Mouse (Mus musculus) small intestine, adult 2 months (tissue): ENCODE results near the gene Znrd1. TPM values are rescaled to one million over a fixed set of nuclear protein-coding genes. Genes with fewer than 3 reads are reported as not detected.
A peak's percentile ranks its signal among the peaks of the same experiment; 100 is the strongest.

Experiments used
- H3K27ac ChIP-seq: fragments of 200-500 bp; 2 replicates; pipeline ENCODE4 v1.5.1; 2012; ENCODE audit warnings: low read depth, low read length, control low read depth, inconsistent platforms; ENCODE audit not compliant: insufficient read depth
- H3K27me3 ChIP-seq: fragments of 200-500 bp; 2 replicates; pipeline ENCODE4 v1.6.1; 2012; ENCODE audit warnings: mild to moderate bottlenecking, moderate library complexity, low read length, inconsistent platforms; ENCODE audit not compliant: control insufficient read depth, insufficient read depth
- H3K36me3 ChIP-seq: fragments of 200-500 bp; 2 replicates; pipeline ENCODE4 v1.6.1; 2012; ENCODE audit warnings: mild to moderate bottlenecking, low read length, control low read depth, inconsistent platforms; ENCODE audit not compliant: control insufficient read depth, insufficient read depth
- H3K4me1 ChIP-seq: fragments of 200-500 bp; 2 replicates; pipeline ENCODE4 v1.6.1; 2012; ENCODE audit warnings: low read length, inconsistent platforms, mixed read lengths; ENCODE audit not compliant: control insufficient read depth, insufficient read depth, insufficient read length
- H3K4me3 ChIP-seq: fragments of 200-500 bp; 2 replicates; pipeline ENCODE4 v1.5.1; 2012; ENCODE audit warnings: low read depth, mild to moderate bottlenecking, control low read depth, inconsistent platforms, low read length, moderate library complexity
- CTCF ChIP-seq: fragments of 200-500 bp; IDR thresholded peaks from 2 replicates; pipeline ENCODE4 v1.5.1; 2012; ENCODE audit warnings: low read depth, mild to moderate bottlenecking, control low read depth, inconsistent platforms, low read length, moderate library complexity, mixed read lengths; ENCODE audit not compliant: insufficient replicate concordance, insufficient read length; ENCODE audit errors: extremely low read depth
- POLR2A ChIP-seq: fragments of 200-500 bp; IDR thresholded peaks from 2 replicates; pipeline ENCODE4 v1.6.1; 2012; ENCODE audit warnings: low read depth, mild to moderate bottlenecking, control low read depth, inconsistent platforms, low read length, moderate library complexity
- WGBS: fragments of 180-500 bp; shearing (Covaris S2); methylation state at CpG from one replicate; pipeline ENCODE4 v1.1.7; 2018; 5-methylcytosine and 5-hydroxymethylcytosine counted together
- polyA plus RNA-seq: library from polyadenylated mRNA; depleted of rRNA; stranded (reverse); fragments of >200 nt; gene quantifications from 2 replicates; pipeline ENCODE4 v1.2.3, GENCODE M21; 2012; rRNA removed

The Znrd1 gene
- polyA plus RNA-seq, 1 experiment, result 23.8 TPM

DNA sequence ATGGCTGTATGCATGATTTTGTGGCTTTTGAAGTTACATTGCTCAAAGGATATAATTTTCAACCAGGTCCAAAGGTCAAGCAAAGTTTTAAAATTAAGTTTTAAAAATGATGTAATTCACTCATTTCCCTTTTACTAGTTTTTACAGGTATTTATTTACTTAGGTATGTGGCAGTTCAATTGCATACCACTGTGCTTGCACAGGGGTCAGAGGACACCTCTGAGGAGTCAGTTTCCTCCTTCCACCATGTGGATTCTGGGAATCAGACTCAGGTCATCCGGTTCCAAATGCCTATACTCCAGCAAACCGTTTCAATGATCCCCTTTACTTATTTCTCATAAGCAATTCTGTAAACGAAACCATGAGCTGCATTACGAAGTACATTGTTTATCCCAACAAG lies 35.6 kb downstream of the Znrd1 start:
- Histone ChIP-seq H3K4me3 (no peak overlapping the region), H3K4me1 (peaks cover 2% of the 10 kb centered on the region; the same call in 1 of the 2 replicates), H3K27ac (no peak overlapping the region), H3K27me3 (0 out of 2 replicates have a peak, but pooled peaks cover under 1% of the 10 kb centered on the region), H3K36me3 (no peaks in the 10 kb centered on the region)
- TF ChIP-seq POLR2A, result no peak
- no peak for TF ChIP-seq CTCF
- WGBS, result 62% methylated on average over 4 of the region's 4 CpGs

GRCm38 (mm10) chr17:36920239-36920638 lies 38.1 kb downstream of the Znrd1 start:
- Histone ChIP-seq H3K27ac (no peak overlapping the region), H3K27me3 (no peaks in the 10 kb centered on the region), H3K4me1 (peaks cover 2% of the 10 kb centered on the region; the same call in 1 of the 2 replicates), H3K36me3 (no peaks in the 10 kb centered on the region), H3K4me3 (no peak overlapping the region)
- 19% methylated on average over 15 of the region's 15 CpGs for WGBS
- no peak for TF ChIP-seq CTCF
- TF ChIP-seq POLR2A, result no peak

- no peak for TF ChIP-seq POLR2A
- peak; percentile 96; the same call in 1 of the 2 replicates for TF ChIP-seq CTCF
- 11% methylated on average over 9 of the region's 9 CpGs for WGBS
- Histone ChIP-seq H3K4me1 (peaks cover 4% of the 10 kb centered on the region; the same call in 1 of the 2 replicates), H3K27me3 (no peaks in the 10 kb centered on the region), H3K4me3 (no peak overlapping the region), H3K27ac (no peak overlapping the region), H3K36me3 (peaks cover 5% of the 10 kb centered on the region)
These were observed 43.3 kb downstream of the Znrd1 start for GRCm38 (mm10) chr17:36915076-36915475.

DNA sequence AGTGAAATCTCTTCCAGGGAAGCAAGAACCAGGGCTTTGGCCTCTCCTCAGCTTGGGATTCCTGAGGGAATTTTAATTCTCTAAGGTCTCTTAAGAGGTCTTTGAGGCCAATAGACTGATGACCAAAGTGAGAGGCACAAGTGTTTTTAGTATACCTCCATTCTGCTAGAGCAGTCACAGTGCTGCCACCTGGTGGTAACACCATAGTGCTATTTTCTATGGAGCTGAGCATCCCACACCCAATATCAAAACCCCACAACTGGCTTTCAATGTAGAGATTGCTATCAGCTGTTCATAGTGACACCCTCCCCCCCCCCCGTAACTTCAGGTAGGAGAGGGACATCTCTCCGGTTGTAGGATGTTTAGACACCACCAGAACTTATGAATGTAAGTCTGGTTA lies 44.3 kb downstream of the Znrd1 start:
- Histone ChIP-seq H3K27ac (no peak overlapping the region), H3K4me3 (no peak overlapping the region), H3K36me3 (peaks cover 12% of the 10 kb centered on the region), H3K4me1 (peaks cover 3% of the 10 kb centered on the region; the same call in 1 of the 2 replicates), H3K27me3 (no peaks in the 10 kb centered on the region)
- WGBS, result 9% methylated on average over 2 of the region's 2 CpGs
- TF ChIP-seq POLR2A, result no peak
- no peak for TF ChIP-seq CTCF

GRCm38 (mm10) chr17:36912031-36912430 lies 46.3 kb downstream of the Znrd1 start:
- H3K4me3 ChIP-seq, result no peak overlapping the region
- no peaks in the 10 kb centered on the region for H3K27me3 ChIP-seq
- TF ChIP-seq POLR2A (no peak), CTCF (no peak)
- no peak overlapping the region for H3K27ac ChIP-seq
- H3K4me1 ChIP-seq, result peaks cover 3% of the 10 kb centered on the region; the same call in 1 of the 2 replicates
- H3K36me3 ChIP-seq, result peaks cover 28% of the 10 kb centered on the region
- WGBS, result 33% methylated on average over 2 of the region's 2 CpGs

DNA sequence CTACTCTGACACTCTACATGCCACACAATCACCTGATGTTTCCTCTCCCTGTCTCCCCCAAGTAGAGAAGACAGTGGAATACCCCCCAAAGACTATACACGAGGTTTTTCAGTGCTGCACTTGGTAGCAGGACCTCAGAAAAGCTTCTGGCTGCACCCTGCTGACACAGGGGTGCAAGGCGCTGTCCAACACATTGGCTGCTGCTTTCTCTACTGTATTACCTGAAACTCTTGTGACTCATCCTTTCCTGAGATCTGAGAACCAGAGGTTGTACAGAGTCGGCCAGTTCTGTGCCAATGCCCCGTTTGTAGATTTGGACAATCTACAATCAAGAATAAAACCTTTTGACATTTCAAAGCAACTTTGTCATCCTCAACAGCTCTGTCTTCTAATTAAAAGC lies 48.6 kb downstream of the Znrd1 start:
- H3K4me3 ChIP-seq, result no peak overlapping the region
- TF ChIP-seq CTCF (no peak), POLR2A (no peak)
- H3K27ac ChIP-seq, result no peak overlapping the region
- no peaks in the 10 kb centered on the region for H3K27me3 ChIP-seq
- peaks cover 49% of the 10 kb centered on the region for H3K36me3 ChIP-seq
- H3K4me1 ChIP-seq, result peaks cover 5% of the 10 kb centered on the region; the same call in 1 of the 2 replicates
- 64% methylated on average over 4 of the region's 4 CpGs for WGBS

- H3K27me3 ChIP-seq, result no peaks in the 10 kb centered on the region
- TF ChIP-seq POLR2A (no peak), CTCF (no peak)
- peaks cover 54% of the 10 kb centered on the region for H3K36me3 ChIP-seq
- H3K4me3 ChIP-seq, result no peak overlapping the region
- H3K27ac ChIP-seq, result no peak overlapping the region
- peaks cover 5% of the 10 kb centered on the region; the same call in 1 of the 2 replicates for H3K4me1 ChIP-seq
- 77% methylated on average over 1 of the region's 1 CpGs for WGBS
These were observed 50.1 kb downstream of the Znrd1 start for GRCm38 (mm10) chr17:36908235-36908634.

Other genes with a start within 250 kb of the Znrd1 start
- gene H2-M10.5, start 185.6 kb downstream of the Znrd1 start, polyA plus RNA-seq, result not detected in 2 replicates
- gene H2-M10.6, start 146.4 kb downstream of the Znrd1 start, polyA plus RNA-seq, result not detected in 2 replicates
- 15.5 and 37.3 TPM in 2 replicates for gene Trim26, start 121.4 kb downstream of the Znrd1 start, polyA plus RNA-seq
- 25.0 and 39.3 TPM in 2 replicates for gene Trim15, start 91.3 kb downstream of the Znrd1 start, polyA plus RNA-seq
- gene Trim10, start 89.0 kb downstream of the Znrd1 start, polyA plus RNA-seq, result 0.09 TPM in 1 of 2 replicates, not detected in the other
- 23.2 and 42.3 TPM in 2 replicates for gene Trim40, start 68.4 kb downstream of the Znrd1 start, polyA plus RNA-seq
- 31.8 and 57.0 TPM in 2 replicates for gene Trim31, start 60.4 kb downstream of the Znrd1 start, polyA plus RNA-seq
- 3.6 and 16.0 TPM in 2 replicates for gene Rnf39, start 15.6 kb downstream of the Znrd1 start, polyA plus RNA-seq
- gene Ppp1r11, start 6.8 kb downstream of the Znrd1 start, polyA plus RNA-seq, result 16.7 and 31.1 TPM in 2 replicates
- 0.18 and 0.25 TPM in 2 replicates for gene Znrd1as, start within 50 bp of the Znrd1 start, polyA plus RNA-seq
- not detected in 2 replicates for gene 2410137M14Rik, start 22.7 kb upstream of the Znrd1 start, polyA plus RNA-seq
- 0.09 TPM in 1 of 2 replicates, not detected in the other for gene H2-M5, start 31.0 kb upstream of the Znrd1 start, polyA plus RNA-seq
- 0.70 and 0.84 TPM in 2 replicates for gene Zfp57, start 42.6 kb upstream of the Znrd1 start, polyA plus RNA-seq
- gene Mog, start 64.8 kb upstream of the Znrd1 start, polyA plus RNA-seq, result not detected in 2 replicates
- 7.3 and 14.5 TPM in 2 replicates for gene Gabbr1, start 87.4 kb upstream of the Znrd1 start, polyA plus RNA-seq
- not detected in 2 replicates for gene Olfr90, start 129.9 kb upstream of the Znrd1 start, polyA plus RNA-seq
- not detected in 2 replicates for gene Olfr91, start 139.7 kb upstream of the Znrd1 start, polyA plus RNA-seq
- gene Olfr92, start 161.5 kb upstream of the Znrd1 start, polyA plus RNA-seq, result not detected in 2 replicates
- not detected in 2 replicates for gene Olfr93, start 202.9 kb upstream of the Znrd1 start, polyA plus RNA-seq
- 0.79 TPM in 1 of 2 replicates, not detected in the other for gene Ubd, start 235.3 kb upstream of the Znrd1 start, polyA plus RNA-seq
- gene Olfr94, start 242.4 kb upstream of the Znrd1 start, polyA plus RNA-seq, result not detected in 2 replicates